Mouse (Mus musculus) thymus, postnatal 0 days (tissue): ENCODE results near the gene Cela2a. TPM values are rescaled to one million over a fixed set of nuclear protein-coding genes. Genes with fewer than 3 reads are reported as not detected.
A peak's percentile ranks its signal among the peaks of the same experiment; 100 is the strongest.

Source experiments
- DNase-seq: peaks from one replicate; pipeline ENCODE4 v3.0.0-alpha.2; 2015; ENCODE audit warnings: low spot score
- polyA plus RNA-seq: library from polyadenylated mRNA; unstranded; fragments of >200 nt; fragmentation: Nextera tagmentation; extraction: Ambion mirVana; gene quantifications from 2 replicates; pipeline ENCODE4 v1.2.1, GENCODE M21; 2015

Gene Cela2a
- 0.12 and 0.13 TPM in 2 replicates for polyA plus RNA-seq

GRCm38 (mm10) chr4:141826060-141826459 lies at the start of gene Cela2a:
Gene Cela2a, minus strand, starts transcription at chr4:141826160.
- no peak for DNase-seq

GRCm38 (mm10) chr4:141875481-141876108 lies 49.6 kb upstream of the Cela2a start:
- no peak for DNase-seq

GRCm38 (mm10) chr4:141874601-141875460 lies 48.9 kb upstream of the Cela2a start, which contains the start of gene Efhd2:
Gene Efhd2, minus strand, starts transcription at chr4:141874920.
- peak; percentile 72 for DNase-seq

GRCm38 (mm10) chr4:141874111-141874600 lies 48.2 kb upstream of the Cela2a start:
- peak; percentile 12 for DNase-seq

- DNase-seq: no peak
Observed at GRCm38 (mm10) chr4:141872977-141873376, 47.0 kb upstream of the Cela2a start.

GRCm38 (mm10) chr4:141871909-141872308 lies 45.9 kb upstream of the Cela2a start:
- DNase-seq: no peak

GRCm38 (mm10) chr4:141871333-141871725 lies 45.4 kb upstream of the Cela2a start:
- DNase-seq: no peak

GRCm38 (mm10) chr4:141870666-141871332 lies 44.8 kb upstream of the Cela2a start:
- no peak for DNase-seq

- no peak for DNase-seq
Observed at GRCm38 (mm10) chr4:141869436-141870215, 43.7 kb upstream of the Cela2a start.

GRCm38 (mm10) chr4:141868051-141868450 lies 42.1 kb upstream of the Cela2a start:
- DNase-seq: no peak

- DNase-seq: no peak
Observed at GRCm38 (mm10) chr4:141867498-141867897, 41.5 kb upstream of the Cela2a start.

- DNase-seq: no peak
Observed at GRCm38 (mm10) chr4:141866933-141867490, 41.1 kb upstream of the Cela2a start.

GRCm38 (mm10) chr4:141865600-141865999 lies 39.6 kb upstream of the Cela2a start:
- no peak for DNase-seq

- no peak for DNase-seq
Observed at GRCm38 (mm10) chr4:141865006-141865405, 39.0 kb upstream of the Cela2a start.

- DNase-seq: no peak
Observed at GRCm38 (mm10) chr4:141864506-141864905, 38.5 kb upstream of the Cela2a start.

- DNase-seq: no peak
Observed at GRCm38 (mm10) chr4:141863726-141864280, 37.8 kb upstream of the Cela2a start.

GRCm38 (mm10) chr4:141862867-141863266 lies 36.9 kb upstream of the Cela2a start:
- no peak for DNase-seq

GRCm38 (mm10) chr4:141861591-141862295 lies 35.8 kb upstream of the Cela2a start:
- no peak for DNase-seq

- no peak for DNase-seq
Observed at GRCm38 (mm10) chr4:141860246-141860841, 34.4 kb upstream of the Cela2a start.
